Mouse (Mus musculus): Measurements from ENCODE around the gene Gldn. TPM values are rescaled to one million over a fixed set of nuclear protein-coding genes. Genes with fewer than 3 reads are reported as not detected.

Gene Gldn
- 0.11 and 0.38 TPM in 2 replicates for polyA plus RNA-seq (2016; fragmentation: Nextera tagmentation; extraction: Ambion mirVana)

GRCm38 (mm10) chr9:54286331-54286987, at the start of gene Gldn:
Gene Gldn (plus strand): TSS chr9:54286486.
- Histone ChIP-seq H3K9me3 (no peaks in the 10 kb centered on the region), H3K27me3 (replicated peaks) (peaks cover 19% of the 10 kb centered on the region), H3K36me3 (no peaks in the 10 kb centered on the region), H3K4me3 (peak within 1 kb of the TSS; percentile 37), H3K9ac (peak within 1 kb of the TSS; percentile 51), H3K4me1 (peaks cover 7% of the 10 kb centered on the region; the same call in 1 of the 2 replicates), H3K27ac (no peak within 1 kb of the TSS), H3K4me2 (replicated peaks) (peak within 1 kb of the TSS; percentile 84)
- peak; percentile 50; the same call in 1 of the 2 replicates for ATAC-seq (ENCODE audit: low FRiP score, low read depth)
- 3% methylated on average over 61 of the region's 61 CpGs for WGBS

GRCm38 (mm10) chr9:54244869-54245665, 41.2 kb upstream of the Gldn start:
- H3K27ac ChIP-seq: no peak overlapping the region
- 73% methylated on average over 3 of the region's 3 CpGs for WGBS

GRCm38 (mm10) chr9:54264754-54265153, 21.5 kb upstream of the Gldn start:
- Histone ChIP-seq H3K36me3 (no peaks in the 10 kb centered on the region), H3K27me3 (replicated peaks) (no peaks in the 10 kb centered on the region), H3K27ac (no peak overlapping the region), H3K4me3 (no peak overlapping the region), H3K4me2 (replicated peaks) (no peak overlapping the region), H3K9me3 (no peaks in the 10 kb centered on the region), H3K9ac (no peak overlapping the region), H3K4me1 (no peaks in the 10 kb centered on the region)
- WGBS: 59% methylated on average over 4 of the region's 4 CpGs
- no peak for ATAC-seq (ENCODE audit: low FRiP score, low read depth)

More at GRCm38 (mm10) chr9:54244869-54245665, 41.2 kb upstream of the Gldn start:
- no peak overlapping the region for H3K4me2 ChIP-seq (replicated peaks)
- H3K4me3 ChIP-seq: no peak overlapping the region
- H3K9ac ChIP-seq: no peak overlapping the region
- H3K27me3 ChIP-seq (replicated peaks): no peaks in the 10 kb centered on the region
- no peaks in the 10 kb centered on the region for H3K9me3 ChIP-seq
- no peaks in the 10 kb centered on the region for H3K36me3 ChIP-seq
- H3K4me1 ChIP-seq: no peaks in the 10 kb centered on the region
- no peak for ATAC-seq (ENCODE audit: low FRiP score, low read depth)

GRCm38 (mm10) chr9:54268010-54268409, 18.3 kb upstream of the Gldn start, which contains the start of gene Cyp19a1:
Gene Cyp19a1 (minus strand): TSS chr9:54268110.
- no peak within 1 kb of the TSS for H3K9ac ChIP-seq
- H3K9me3 ChIP-seq: no peaks in the 10 kb centered on the region
- H3K4me3 ChIP-seq: no peak within 1 kb of the TSS
- no peak within 1 kb of the TSS for H3K27ac ChIP-seq
- ATAC-seq (ENCODE audit: low FRiP score, low read depth): no peak
- H3K27me3 ChIP-seq (replicated peaks): no peaks in the 10 kb centered on the region
- H3K4me1 ChIP-seq: no peaks in the 10 kb centered on the region
- WGBS: 88% methylated on average over 7 of the region's 7 CpGs
- no peaks in the 10 kb centered on the region for H3K36me3 ChIP-seq
- no peak within 1 kb of the TSS for H3K4me2 ChIP-seq (replicated peaks)

GRCm38 (mm10) chr9:54269987-54270386, 16.3 kb upstream of the Gldn start:
- WGBS: 84% methylated on average over 6 of the region's 6 CpGs
- no peak overlapping the region for H3K4me3 ChIP-seq
- no peaks in the 10 kb centered on the region for H3K36me3 ChIP-seq
- no peak overlapping the region for H3K9ac ChIP-seq
- H3K27me3 ChIP-seq (replicated peaks): no peaks in the 10 kb centered on the region
- H3K4me2 ChIP-seq (replicated peaks): no peak overlapping the region
- no peak overlapping the region for H3K27ac ChIP-seq
- no peaks in the 10 kb centered on the region for H3K9me3 ChIP-seq
- H3K4me1 ChIP-seq: no peaks in the 10 kb centered on the region
- ATAC-seq (ENCODE audit: low FRiP score, low read depth): no peak

GRCm38 (mm10) chr9:54270889-54271288, 15.4 kb upstream of the Gldn start:
- no peaks in the 10 kb centered on the region for H3K4me1 ChIP-seq
- 49% methylated on average over 5 of the region's 5 CpGs for WGBS
- H3K36me3 ChIP-seq: no peaks in the 10 kb centered on the region
- no peak overlapping the region for H3K4me3 ChIP-seq
- H3K4me2 ChIP-seq (replicated peaks): no peak overlapping the region
- H3K9ac ChIP-seq: no peak overlapping the region
- no peaks in the 10 kb centered on the region for H3K27me3 ChIP-seq (replicated peaks)
- no peak for ATAC-seq (ENCODE audit: low FRiP score, low read depth)
- no peak overlapping the region for H3K27ac ChIP-seq
- no peaks in the 10 kb centered on the region for H3K9me3 ChIP-seq

- WGBS: 94% methylated on average over 4 of the region's 4 CpGs
- H3K9ac ChIP-seq: no peak overlapping the region
- no peak overlapping the region for H3K4me3 ChIP-seq
- H3K4me2 ChIP-seq (replicated peaks): no peak overlapping the region
- ATAC-seq (ENCODE audit: low FRiP score, low read depth): no peak
- no peaks in the 10 kb centered on the region for H3K27me3 ChIP-seq (replicated peaks)
- no peaks in the 10 kb centered on the region for H3K36me3 ChIP-seq
- H3K4me1 ChIP-seq: no peaks in the 10 kb centered on the region
- no peaks in the 10 kb centered on the region for H3K9me3 ChIP-seq
- H3K27ac ChIP-seq: no peak overlapping the region
Measured at GRCm38 (mm10) chr9:54275283-54275682, 11.0 kb upstream of the Gldn start.

- ATAC-seq (ENCODE audit: low FRiP score, low read depth): no peak
- Histone ChIP-seq H3K4me2 (replicated peaks) (no peak overlapping the region), H3K27me3 (replicated peaks) (no peaks in the 10 kb centered on the region), H3K36me3 (no peaks in the 10 kb centered on the region), H3K4me3 (no peak overlapping the region), H3K9ac (no peak overlapping the region), H3K9me3 (no peaks in the 10 kb centered on the region), H3K27ac (no peak overlapping the region), H3K4me1 (no peaks in the 10 kb centered on the region)
- 90% methylated on average over 12 of the region's 12 CpGs for WGBS
Measured at GRCm38 (mm10) chr9:54279046-54279589, 7.2 kb upstream of the Gldn start.

GRCm38 (mm10) chr9:54287804-54288203, 1.5 kb downstream of the Gldn start:
- no peak overlapping the region for H3K27ac ChIP-seq
- no peak for ATAC-seq (ENCODE audit: low FRiP score, low read depth)
- 60% methylated on average over 5 of the region's 5 CpGs for WGBS
- no peak overlapping the region for H3K4me3 ChIP-seq
- H3K9me3 ChIP-seq: no peaks in the 10 kb centered on the region
- peaks cover 19% of the 10 kb centered on the region for H3K27me3 ChIP-seq (replicated peaks)
- H3K4me1 ChIP-seq: peaks cover 7% of the 10 kb centered on the region; the same call in 1 of the 2 replicates
- H3K9ac ChIP-seq: no peak overlapping the region
- no peaks in the 10 kb centered on the region for H3K36me3 ChIP-seq
- H3K4me2 ChIP-seq (replicated peaks): no peak overlapping the region

GRCm38 (mm10) chr9:54299389-54299788, 13.1 kb downstream of the Gldn start:
- no peak for ATAC-seq (ENCODE audit: low FRiP score, low read depth)
- Histone ChIP-seq H3K4me1 (no peaks in the 10 kb centered on the region), H3K9me3 (no peaks in the 10 kb centered on the region), H3K27me3 (replicated peaks) (no peaks in the 10 kb centered on the region), H3K4me2 (replicated peaks) (no peak overlapping the region), H3K36me3 (no peaks in the 10 kb centered on the region), H3K9ac (no peak overlapping the region), H3K27ac (no peak overlapping the region), H3K4me3 (no peak overlapping the region)
- 76% methylated on average over 3 of the region's 3 CpGs for WGBS

- H3K4me1 ChIP-seq: no peaks in the 10 kb centered on the region
- H3K4me2 ChIP-seq (replicated peaks): no peak overlapping the region
- no peak overlapping the region for H3K9ac ChIP-seq
- ATAC-seq (ENCODE audit: low FRiP score, low read depth): no peak
- H3K9me3 ChIP-seq: no peaks in the 10 kb centered on the region
- H3K27ac ChIP-seq: no peak overlapping the region
- H3K4me3 ChIP-seq: no peak overlapping the region
- no peaks in the 10 kb centered on the region for H3K36me3 ChIP-seq
- H3K27me3 ChIP-seq (replicated peaks): no peaks in the 10 kb centered on the region
Measured at GRCm38 (mm10) chr9:54299792-54300191, 13.5 kb downstream of the Gldn start.

GRCm38 (mm10) chr9:54301255-54301654, 15.0 kb downstream of the Gldn start:
- no peak overlapping the region for H3K27ac ChIP-seq
- H3K4me3 ChIP-seq: no peak overlapping the region
- no peak overlapping the region for H3K9ac ChIP-seq
- no peaks in the 10 kb centered on the region for H3K27me3 ChIP-seq (replicated peaks)
- no peaks in the 10 kb centered on the region for H3K4me1 ChIP-seq
- ATAC-seq (ENCODE audit: low FRiP score, low read depth): no peak
- 87% methylated on average over 4 of the region's 4 CpGs for WGBS
- H3K4me2 ChIP-seq (replicated peaks): no peak overlapping the region
- no peaks in the 10 kb centered on the region for H3K36me3 ChIP-seq
- H3K9me3 ChIP-seq: no peaks in the 10 kb centered on the region

Data from neural tube, embryonic 12.5 days (tissue).